Mouse (Mus musculus): ENCODE data around the gene Kpna1. TPM values are rescaled to one million over a fixed set of nuclear protein-coding genes. Genes with fewer than 3 reads are reported as not detected.

Kpna1 gene
- polyA plus RNA-seq (2012; rRNA removed) = 3.3 and 3.7 TPM in 2 replicates

GRCm38 (mm10) chr16:35978450-35978849 is at the start of gene Kpna1:
Kpna1 (plus strand) TSS chr16:35978750.

GRCm38 (mm10) chr16:35938211-35939151 is 40.1 kb upstream of the Kpna1 start, which contains the start of the genes Parp9 and Dtx3l:
Parp9 (plus strand) TSS chr16:35938470.
Dtx3l (minus strand) TSS chr16:35939151.

GRCm38 (mm10) chr16:36040640-36041624 is 62.4 kb downstream of the Kpna1 start, which contains the start of gene Wdr5b:
Wdr5b (plus strand) TSS chr16:36041190.

GRCm38 (mm10) chr16:36071450-36072379 is 93.2 kb downstream of the Kpna1 start, which contains the start of the genes Fam162a and Ccdc58:
Fam162a (minus strand) TSS chr16:36071594.
Ccdc58 (plus strand) TSS chr16:36071685.

Other genes with a start within 250 kb of the Kpna1 start
- gene Dirc2, start 209.4 kb upstream of the Kpna1 start, polyA plus RNA-seq (2012; rRNA removed) = 51.1 and 69.7 TPM in 2 replicates
- gene Hspbap1, start 208.4 kb upstream of the Kpna1 start, polyA plus RNA-seq (2012; rRNA removed) = 3.6 and 4.3 TPM in 2 replicates
- gene Parp14, start 107.2 kb upstream of the Kpna1 start, polyA plus RNA-seq (2012; rRNA removed) = 4.2 and 5.5 TPM in 2 replicates
- 5.6 TPM in 2 replicates for gene Parp9, start 40.3 kb upstream of the Kpna1 start, polyA plus RNA-seq (2012; rRNA removed)
- gene Dtx3l, start 39.6 kb upstream of the Kpna1 start, polyA plus RNA-seq (2012; rRNA removed) = 7.6 and 8.2 TPM in 2 replicates
- gene Wdr5b, start 62.4 kb downstream of the Kpna1 start, polyA plus RNA-seq (2012; rRNA removed) = 0.91 and 0.95 TPM in 2 replicates
- 61.7 and 89.2 TPM in 2 replicates for gene Fam162a, start 92.8 kb downstream of the Kpna1 start, polyA plus RNA-seq (2012; rRNA removed)
- 4.5 and 5.0 TPM in 2 replicates for gene Ccdc58, start 92.9 kb downstream of the Kpna1 start, polyA plus RNA-seq (2012; rRNA removed)
- 0.03 TPM in 1 of 2 replicates, not detected in the other for gene Csta1, start 152.5 kb downstream of the Kpna1 start, polyA plus RNA-seq (2012; rRNA removed)
- gene Stfa2l1, start 178.1 kb downstream of the Kpna1 start, polyA plus RNA-seq (2012; rRNA removed) = not detected in 2 replicates
- gene Gm5483, start 205.5 kb downstream of the Kpna1 start, polyA plus RNA-seq (2012; rRNA removed) = not detected in 2 replicates
- not detected in 2 replicates for gene Gm5416, start 231.7 kb downstream of the Kpna1 start, polyA plus RNA-seq (2012; rRNA removed)
- gene 2010005H15Rik, start 242.7 kb downstream of the Kpna1 start, polyA plus RNA-seq (2012; rRNA removed) = 0.28 TPM in 1 of 2 replicates, not detected in the other